Mouse (Mus musculus) thymus, adult 2 months (tissue): Measurements from ENCODE around the gene Get4. TPM values are rescaled to one million over a fixed set of nuclear protein-coding genes. Genes with fewer than 3 reads are reported as not detected.

Experiments
- DNase-seq: peaks from one replicate; pipeline ENCODE4 v3.0.0; 2021
- H3K27ac ChIP-seq: fragments of 200-500 bp; 2 replicates; pipeline ENCODE4 v1.5.1; 2012; ENCODE audit warnings: low read length, control low read depth; ENCODE audit not compliant: control insufficient read depth, insufficient read depth
- H3K27me3 ChIP-seq: fragments of 200-500 bp; 2 replicates; pipeline ENCODE4 v1.6.1; 2012; ENCODE audit warnings: mild to moderate bottlenecking, low read length, moderate library complexity, mixed read lengths; ENCODE audit not compliant: control insufficient read depth, insufficient read depth
- H3K36me3 ChIP-seq: fragments of 200-500 bp; 2 replicates; pipeline ENCODE4 v1.6.1; 2012; ENCODE audit warnings: mild to moderate bottlenecking, low read length, moderate library complexity; ENCODE audit not compliant: control insufficient read depth, insufficient read depth
- H3K4me1 ChIP-seq: fragments of 200-500 bp; replicated peaks from 2 replicates; pipeline ENCODE4 v1.6.1; 2012; ENCODE audit warnings: low read length; ENCODE audit not compliant: control insufficient read depth, insufficient read depth
- H3K4me3 ChIP-seq: fragments of 200-500 bp; 2 replicates; pipeline ENCODE4 v1.5.1; 2012; ENCODE audit warnings: mild to moderate bottlenecking, low read length, control low read depth, moderate library complexity; ENCODE audit not compliant: control insufficient read depth, insufficient read depth
- CTCF ChIP-seq: fragments of 200-500 bp; IDR thresholded peaks from 2 replicates; pipeline ENCODE4 v1.5.1; 2012; ENCODE audit warnings: mild to moderate bottlenecking, control low read depth, low read length, moderate library complexity, borderline replicate concordance; ENCODE audit not compliant: control insufficient read depth, poor library complexity, insufficient read depth; ENCODE audit errors: extremely low read depth
- POLR2A ChIP-seq: fragments of 200-500 bp; IDR thresholded peaks from 2 replicates; pipeline ENCODE4 v1.6.1; 2012; ENCODE audit warnings: mild to moderate bottlenecking, low read length, control low read depth, moderate library complexity; ENCODE audit not compliant: control insufficient read depth, poor library complexity, insufficient read depth; ENCODE audit errors: extremely low read depth
- WGBS: fragments of 180-500 bp; shearing (Covaris S2); methylation state at CpG from one replicate; pipeline ENCODE4 v1.1.7; 2018; 5-methylcytosine and 5-hydroxymethylcytosine counted together
- polyA plus RNA-seq: library from polyadenylated mRNA; depleted of rRNA; stranded (reverse); fragments of >200 nt; gene quantifications from 2 replicates; pipeline ENCODE4 v1.2.3, GENCODE M21; 2012

Gene Get4
- polyA plus RNA-seq, 1 experiment: 186 TPM

GRCm38 (mm10) chr5:139251736-139252080 lies 416 bp upstream of the Get4 start:
- no peaks in the 10 kb centered on the region for H3K27me3 ChIP-seq
- H3K4me3 ChIP-seq: peak overlapping the region; percentile 61
- no peak for TF ChIP-seq CTCF
- no peak for TF ChIP-seq POLR2A
- H3K36me3 ChIP-seq: peaks cover 18% of the 10 kb centered on the region
- WGBS: under 1% methylated on average over 8 of the region's 8 CpGs
- peak overlapping the region; percentile 14 for H3K27ac ChIP-seq
- peaks cover 12% of the 10 kb centered on the region for H3K4me1 ChIP-seq
- no peak for DNase-seq

- peaks cover 7% of the 10 kb centered on the region; the same call in 1 of the 2 replicates for H3K36me3 ChIP-seq
These were observed 754 bp downstream of the Get4 start for GRCm38 (mm10) chr5:139252910-139253245.

GRCm38 (mm10) chr5:139253301-139253741 lies 1.2 kb downstream of the Get4 start:
- Histone ChIP-seq H3K4me1 (peaks cover 12% of the 10 kb centered on the region), H3K4me3 (peak overlapping the region; percentile 61), H3K36me3 (peaks cover 5% of the 10 kb centered on the region; the same call in 1 of the 2 replicates), H3K27me3 (no peaks in the 10 kb centered on the region), H3K27ac (peak overlapping the region; percentile 56)
- TF ChIP-seq POLR2A: no peak
- WGBS: 5% methylated on average over 6 of the region's 6 CpGs
- DNase-seq: no peak

More at GRCm38 (mm10) chr5:139252910-139253245, 754 bp downstream of the Get4 start:
- H3K27me3 ChIP-seq: no peaks in the 10 kb centered on the region
- no peak for TF ChIP-seq POLR2A
- no peak for TF ChIP-seq CTCF
- peak overlapping the region; percentile 61 for H3K4me3 ChIP-seq
- peak overlapping the region; percentile 56 for H3K27ac ChIP-seq
- WGBS: 1% methylated on average over 7 of the region's 7 CpGs
- peaks cover 12% of the 10 kb centered on the region for H3K4me1 ChIP-seq
- no peak for DNase-seq

- Histone ChIP-seq H3K4me3 (no peak overlapping the region), H3K4me1 (peaks cover 12% of the 10 kb centered on the region)
These were observed 2.8 kb downstream of the Get4 start for GRCm38 (mm10) chr5:139254938-139255337.

GRCm38 (mm10) chr5:139255777-139256176 lies 3.7 kb downstream of the Get4 start:
- Histone ChIP-seq H3K27ac (no peak overlapping the region), H3K4me1 (peaks cover 12% of the 10 kb centered on the region), H3K4me3 (no peak overlapping the region), H3K36me3 (peaks cover 7% of the 10 kb centered on the region; the same call in 1 of the 2 replicates), H3K27me3 (no peaks in the 10 kb centered on the region)
- 93% methylated on average over 6 of the region's 6 CpGs for WGBS
- TF ChIP-seq CTCF (no peak), POLR2A (no peak)
- no peak for DNase-seq

More at GRCm38 (mm10) chr5:139254938-139255337, 2.8 kb downstream of the Get4 start:
- Histone ChIP-seq H3K36me3 (peaks cover 2% of the 10 kb centered on the region; the same call in 1 of the 2 replicates), H3K27me3 (no peaks in the 10 kb centered on the region), H3K27ac (no peak overlapping the region)
- WGBS: 92% methylated on average over 6 of the region's 6 CpGs
- no peak for DNase-seq
- TF ChIP-seq CTCF (no peak), POLR2A (no peak)

GRCm38 (mm10) chr5:139256211-139256765 lies 4.2 kb downstream of the Get4 start:
- no peak overlapping the region for H3K27ac ChIP-seq
- TF ChIP-seq CTCF: no peak
- no peak for TF ChIP-seq POLR2A
- 93% methylated on average over 3 of the region's 3 CpGs for WGBS
- peaks cover 12% of the 10 kb centered on the region for H3K4me1 ChIP-seq
- H3K27me3 ChIP-seq: no peaks in the 10 kb centered on the region
- no peak overlapping the region for H3K4me3 ChIP-seq
- peaks cover 9% of the 10 kb centered on the region; the same call in 1 of the 2 replicates for H3K36me3 ChIP-seq
- no peak for DNase-seq

GRCm38 (mm10) chr5:139257265-139257664 lies 5.1 kb downstream of the Get4 start:
- 100% methylated on average over 1 of the region's 1 CpGs for WGBS
- Histone ChIP-seq H3K36me3 (peaks cover 15% of the 10 kb centered on the region; the same call in 1 of the 2 replicates), H3K27me3 (no peaks in the 10 kb centered on the region), H3K4me1 (peaks cover 12% of the 10 kb centered on the region), H3K27ac (no peak overlapping the region), H3K4me3 (no peak overlapping the region)
- no peak for DNase-seq
- TF ChIP-seq CTCF (no peak), POLR2A (no peak)
